Mouse (Mus musculus): ENCODE measurements around the gene Bcr.

DNA sequence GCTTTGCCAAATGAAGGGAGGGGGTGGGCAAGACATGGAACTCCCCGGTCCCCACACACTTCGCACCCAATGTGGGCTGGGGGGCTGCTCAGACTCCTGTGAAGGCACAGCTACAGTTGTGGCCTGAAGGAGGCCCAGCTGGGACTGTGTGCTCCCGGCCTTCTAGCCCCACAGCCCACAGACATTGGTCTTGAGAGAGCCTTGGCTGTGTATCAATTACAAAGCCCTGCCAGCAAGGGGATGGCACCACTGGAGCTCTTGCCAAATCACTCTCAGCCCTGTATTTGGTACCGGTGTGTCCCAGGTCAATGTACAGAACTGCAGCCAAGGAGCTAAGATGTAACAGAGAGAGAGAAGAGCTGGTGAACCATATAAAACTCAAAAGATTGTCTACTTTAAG, 43.9 kb upstream of the Bcr start:
- TF ChIP-seq CTCF (IDR thresholded peaks at IDR 0.05; ENCODE audit: borderline replicate concordance, control insufficient read depth, extremely low read depth, insufficient read depth, low read length, poor library complexity) (no peak), POLR2A (IDR thresholded peaks at IDR 0.05; ENCODE audit: control insufficient read depth, extremely low read depth, insufficient read depth, low read length, poor library complexity) (no peak)
